Mouse (Mus musculus) left cerebral cortex, postnatal 36 days (tissue): ENCODE measurements around the gene Arid3a. TPM values are rescaled to one million over a fixed set of nuclear protein-coding genes. Genes with fewer than 3 reads are reported as not detected.

Experiments
- DNase-seq, 2 experiments: peaks; one replicate each; pipeline ENCODE4 v3.0.0; 2021 to 2022; ENCODE audit warnings: low spot score in 2 of 2, mixed read lengths in 1 of 2
- intact Hi-C: fragments of 180-260 bp; cut with DNase I; formaldehyde crosslinking; loops from one replicate; pipeline ENCODE4 v1.15.1; 2025
- total RNA-seq, 2 experiments: library from RNA; stranded (reverse); gene quantifications; 2 replicates each; pipeline ENCODE4 v1.2.3; 2021

Gene Arid3a
- total RNA-seq, 2 experiments from 2014 or later, result 6.3 to 6.5 TPM

GRCm38 (mm10) chr10:79986232-79986878, 59.5 kb downstream of the Arid3a start:
- no peak for DNase-seq
- intact Hi-C loops, result no loop called here

- peak; percentile 74 to 75 for DNase-seq
- intact Hi-C loops, result no loop called here
Observed at GRCm38 (mm10) chr10:79986963-79987362, 60.1 kb downstream of the Arid3a start.

GRCm38 (mm10) chr10:79987771-79988505, 61.1 kb downstream of the Arid3a start:
- intact Hi-C loops, result no loop called here

GRCm38 (mm10) chr10:79988506-79989271, 61.8 kb downstream of the Arid3a start, which contains the start of gene Cnn2:
Gene Cnn2 (plus strand): TSS chr10:79988584.
- intact Hi-C loops, result no loop called here

More at GRCm38 (mm10) chr10:79987771-79988505, 61.1 kb downstream of the Arid3a start:
- no peak for DNase-seq

GRCm38 (mm10) chr10:79989272-79989786, 62.5 kb downstream of the Arid3a start:
- DNase-seq, result no peak
- intact Hi-C loops, result no loop called here

More at GRCm38 (mm10) chr10:79988506-79989271, 61.8 kb downstream of the Arid3a start, which contains the start of gene Cnn2:
- DNase-seq, result no peak

GRCm38 (mm10) chr10:79989870-79990269, 63.0 kb downstream of the Arid3a start:
- intact Hi-C loops, result no loop called here
- no peak for DNase-seq

- intact Hi-C loops, result no loop called here
Observed at GRCm38 (mm10) chr10:79991099-79991498, 64.3 kb downstream of the Arid3a start.

GRCm38 (mm10) chr10:79991548-79991947, 64.7 kb downstream of the Arid3a start:
- no peak for DNase-seq
- intact Hi-C loops, result no loop called here

More at GRCm38 (mm10) chr10:79991099-79991498, 64.3 kb downstream of the Arid3a start:
- no peak for DNase-seq

- intact Hi-C loops, result no loop called here
- no peak for DNase-seq
Observed at GRCm38 (mm10) chr10:79994397-79995115, 67.7 kb downstream of the Arid3a start.

GRCm38 (mm10) chr10:79995636-79996035, 68.8 kb downstream of the Arid3a start:
- DNase-seq, result no peak
- intact Hi-C loops, result loop anchor here (2.0 kb wide), 1 partner anchor 43 kb away; the partner anchor contains the start of gene Polr2e

GRCm38 (mm10) chr10:79996272-79997033, 69.6 kb downstream of the Arid3a start, which contains the start of gene Abca7:
Gene Abca7 (plus strand): TSS chr10:79996494.
- peak; percentile 92 to 93 for DNase-seq
- intact Hi-C loops, result loop anchor here (2.0 kb wide), 1 partner anchor 42 kb away; the partner anchor contains the start of gene Polr2e

GRCm38 (mm10) chr10:79997034-79997760, 70.4 kb downstream of the Arid3a start:
- DNase-seq, result peak; percentile 64 to 70
- intact Hi-C loops, result loop anchor here (2.0 kb wide), 1 partner anchor 42 kb away; the partner anchor contains the start of gene Polr2e

GRCm38 (mm10) chr10:79997819-79998218, 71.0 kb downstream of the Arid3a start:
- DNase-seq, result no peak
- intact Hi-C loops, result loop anchor here (2.0 kb wide), 1 partner anchor 41 kb away; the partner anchor contains the start of gene Polr2e

- no peak for DNase-seq
- intact Hi-C loops, result no loop called here
Observed at GRCm38 (mm10) chr10:80001945-80002344, 75.1 kb downstream of the Arid3a start.

GRCm38 (mm10) chr10:80002829-80003228, 76.0 kb downstream of the Arid3a start:
- no peak for DNase-seq
- intact Hi-C loops, result no loop called here

- intact Hi-C loops, result no loop called here
- DNase-seq, result no peak
Observed at GRCm38 (mm10) chr10:80003374-80004232, 76.8 kb downstream of the Arid3a start.
